Mouse (Mus musculus) brain, adult 2 months (tissue): ENCODE measurements around the gene Pcnx3.
A peak's percentile ranks its signal among the peaks of the same experiment; 100 is the strongest.

Source experiments
- DNase-seq: peaks from one replicate; pipeline ENCODE4 v3.0.0; 2011; ENCODE audit warnings: low read depth, low spot score

The Pcnx3 gene

GRCm38 (mm10) chr19:5641021-5641420, 47.7 kb downstream of the Pcnx3 start:
- DNase-seq = no peak

GRCm38 (mm10) chr19:5640339-5640738, 48.4 kb downstream of the Pcnx3 start:
- no peak for DNase-seq

GRCm38 (mm10) chr19:5638416-5639005, 50.2 kb downstream of the Pcnx3 start:
- no peak for DNase-seq

- DNase-seq = peak; percentile 96
Measured at GRCm38 (mm10) chr19:5637069-5638047, 51.4 kb downstream of the Pcnx3 start, which contains the start of gene Rela. Gene Rela (plus strand): TSS chr19:5637483.

- DNase-seq = peak; percentile 66
Measured at GRCm38 (mm10) chr19:5636571-5637041, 52.1 kb downstream of the Pcnx3 start.

GRCm38 (mm10) chr19:5636036-5636570, 52.6 kb downstream of the Pcnx3 start:
- no peak for DNase-seq

- no peak for DNase-seq
Measured at GRCm38 (mm10) chr19:5632120-5632519, 56.6 kb downstream of the Pcnx3 start.

GRCm38 (mm10) chr19:5629907-5630306, 58.8 kb downstream of the Pcnx3 start:
- DNase-seq = no peak

- DNase-seq = no peak
Measured at GRCm38 (mm10) chr19:5625311-5625710, 63.4 kb downstream of the Pcnx3 start.

- DNase-seq = no peak
Measured at GRCm38 (mm10) chr19:5621884-5622283, 66.8 kb downstream of the Pcnx3 start.

- DNase-seq = no peak
Measured at GRCm38 (mm10) chr19:5620007-5620406, 68.7 kb downstream of the Pcnx3 start.

GRCm38 (mm10) chr19:5614953-5615352, 73.8 kb downstream of the Pcnx3 start:
- no peak for DNase-seq
